Mouse (Mus musculus) hindbrain, postnatal 0 days (tissue): ENCODE results near the gene Kndc1. TPM values are rescaled to one million over a fixed set of nuclear protein-coding genes. Genes with fewer than 3 reads are reported as not detected.

ENCODE experiments used
- ATAC-seq: fragments of 200-750 bp; cut with Nextera tagmentation; 2 replicates; pipeline ENCODE4 v1.8.0; 2017; ENCODE audit warnings: mild to moderate bottlenecking, moderate TSS enrichment, moderate library complexity
- DNase-seq: peaks from one replicate; pipeline ENCODE4 v3.0.0-alpha.2; 2015; ENCODE audit warnings: low spot score
- H3K27ac ChIP-seq: fragments of 300-500 bp; sonication (generic); 2 replicates; pipeline ENCODE4 v1.5.1; 2014; ENCODE audit warnings: mild to moderate bottlenecking
- H3K27me3 ChIP-seq: fragments of 300-500 bp; sonication (generic); 2 replicates; pipeline ENCODE4 v1.6.1; 2014; ENCODE audit warnings: low read length, mixed read lengths; ENCODE audit not compliant: insufficient read depth
- H3K36me3 ChIP-seq: fragments of 300-500 bp; sonication (generic); 2 replicates; pipeline ENCODE4 v1.6.1; 2014; ENCODE audit warnings: low read length, mixed read lengths; ENCODE audit not compliant: insufficient read depth
- H3K4me1 ChIP-seq: fragments of 300-500 bp; sonication (generic); 2 replicates; pipeline ENCODE4 v1.6.1; 2014; ENCODE audit warnings: antibody characterized with exemption, low read length, mixed read lengths; ENCODE audit not compliant: insufficient read depth
- H3K4me2 ChIP-seq: fragments of 300-500 bp; sonication (generic); 2 replicates; pipeline ENCODE4 v1.6.1; 2014; ENCODE audit warnings: low read depth, mild to moderate bottlenecking, low read length, moderate library complexity, mixed read lengths
- H3K4me3 ChIP-seq: fragments of 300-500 bp; sonication (generic); 2 replicates; pipeline ENCODE4 v1.5.1; 2014; ENCODE audit warnings: low read length
- H3K9ac ChIP-seq: fragments of 300-500 bp; sonication (generic); replicated peaks from 2 replicates; pipeline ENCODE4 v1.6.1; 2014; ENCODE audit warnings: mild to moderate bottlenecking, low read length, moderate library complexity, mixed read lengths
- H3K9me3 ChIP-seq: fragments of 300-500 bp; sonication (generic); 2 replicates; pipeline ENCODE4 v1.6.1; 2016; ENCODE audit warnings: low read length, mixed read lengths
- CTCF ChIP-seq: IDR thresholded peaks from 2 replicates; pipeline ENCODE4 v1.5.1; 2016; ENCODE audit warnings: antibody characterized with exemption, control low read depth, low read depth
- WGBS: fragments of 180-500 bp; shearing (Covaris S2); extraction: QIAGEN DNeasy Blood & Tissue Kit; methylation state at CpG from one replicate; pipeline ENCODE4 v1.1.7; 2014; 5-methylcytosine and 5-hydroxymethylcytosine counted together
- polyA plus RNA-seq: library from polyadenylated mRNA; unstranded; fragments of >200 nt; fragmentation: Nextera tagmentation; extraction: Ambion mirVana; gene quantifications from 2 replicates; pipeline ENCODE4 v1.2.1, GENCODE M21; 2015
- total RNA-seq: library from RNA; depleted of rRNA; stranded (reverse); fragments of >200 nt; gene quantifications from 2 replicates; pipeline ENCODE4 v1.2.3, GENCODE M21; 2014

Kndc1 gene
- total and polyA plus RNA-seq, 2 experiments from 2014 or later = 12.8 to 53.6 TPM

GRCm38 (mm10) chr7:139861411-139861810, 33.1 kb upstream of the Kndc1 start:
- no peak for ATAC-seq
- Histone ChIP-seq H3K27ac (no peak overlapping the region), H3K27me3 (no peaks in the 10 kb centered on the region), H3K36me3 (no peaks in the 10 kb centered on the region; the same call in 1 of the 2 replicates), H3K4me3 (no peak overlapping the region), H3K4me2 (no peak overlapping the region), H3K9ac (no peak overlapping the region), H3K9me3 (no peaks in the 10 kb centered on the region), H3K4me1 (no peaks in the 10 kb centered on the region)
- DNase-seq = peak; percentile 80
- WGBS = 21% methylated on average over 3 of the region's 3 CpGs
- peak; percentile 90 for TF ChIP-seq CTCF

GRCm38 (mm10) chr7:139863076-139863475, 31.4 kb upstream of the Kndc1 start:
- no peak for TF ChIP-seq CTCF
- Histone ChIP-seq H3K4me1 (no peaks in the 10 kb centered on the region), H3K36me3 (no peaks in the 10 kb centered on the region; the same call in 1 of the 2 replicates), H3K27me3 (no peaks in the 10 kb centered on the region), H3K27ac (no peak overlapping the region), H3K9me3 (no peaks in the 10 kb centered on the region), H3K4me3 (no peak overlapping the region), H3K4me2 (no peak overlapping the region), H3K9ac (no peak overlapping the region)
- no peak for ATAC-seq
- no peak for DNase-seq
- 78% methylated on average over 2 of the region's 2 CpGs for WGBS

- Histone ChIP-seq H3K9me3 (no peaks in the 10 kb centered on the region), H3K36me3 (no peaks in the 10 kb centered on the region; the same call in 1 of the 2 replicates), H3K4me1 (no peaks in the 10 kb centered on the region), H3K4me2 (no peak overlapping the region), H3K27me3 (no peaks in the 10 kb centered on the region), H3K27ac (no peak overlapping the region), H3K4me3 (no peak overlapping the region), H3K9ac (no peak overlapping the region)
- TF ChIP-seq CTCF = peak; percentile 82
- ATAC-seq (peak; percentile 63; the same call in 1 of the 2 replicates), DNase-seq (peak; percentile 53)
- WGBS = 50% methylated on average over 2 of the region's 2 CpGs
These were observed 30.2 kb upstream of the Kndc1 start for GRCm38 (mm10) chr7:139864253-139864652.

- no peak overlapping the region for H3K27ac ChIP-seq
- H3K4me1 ChIP-seq = no peaks in the 10 kb centered on the region
- no peak for ATAC-seq
- no peak overlapping the region for H3K4me3 ChIP-seq
- H3K27me3 ChIP-seq = no peaks in the 10 kb centered on the region
- no peak overlapping the region for H3K4me2 ChIP-seq
- no peak for DNase-seq
- H3K9ac ChIP-seq = no peak overlapping the region
- 83% methylated on average over 1 of the region's 1 CpGs for WGBS
- no peaks in the 10 kb centered on the region for H3K9me3 ChIP-seq
- no peak for TF ChIP-seq CTCF
- no peaks in the 10 kb centered on the region for H3K36me3 ChIP-seq
These were observed 29.6 kb upstream of the Kndc1 start for GRCm38 (mm10) chr7:139864871-139865270.

- H3K9me3 ChIP-seq = no peaks in the 10 kb centered on the region
- DNase-seq (peak; percentile 44), ATAC-seq (peak; percentile 77; the same call in 1 of the 2 replicates)
- no peak for TF ChIP-seq CTCF
- no peak overlapping the region for H3K4me3 ChIP-seq
- peaks cover under 1% of the 10 kb centered on the region; the same call in 1 of the 2 replicates for H3K36me3 ChIP-seq
- no peaks in the 10 kb centered on the region for H3K4me1 ChIP-seq
- WGBS = 52% methylated on average over 5 of the region's 5 CpGs
- H3K27ac ChIP-seq = no peak overlapping the region
- no peaks in the 10 kb centered on the region for H3K27me3 ChIP-seq
- no peak overlapping the region for H3K9ac ChIP-seq
- no peak overlapping the region for H3K4me2 ChIP-seq
These were observed 23.5 kb upstream of the Kndc1 start for GRCm38 (mm10) chr7:139871014-139871413.

- no peak overlapping the region for H3K4me3 ChIP-seq
- no peaks in the 10 kb centered on the region for H3K9me3 ChIP-seq
- TF ChIP-seq CTCF = peak; percentile 91
- no peaks in the 10 kb centered on the region for H3K4me1 ChIP-seq
- H3K9ac ChIP-seq = no peak overlapping the region
- WGBS = 59% methylated on average over 10 of the region's 10 CpGs
- H3K27me3 ChIP-seq = no peaks in the 10 kb centered on the region
- ATAC-seq (peak; percentile 82), DNase-seq (peak; percentile 82)
- H3K4me2 ChIP-seq = no peak overlapping the region
- H3K27ac ChIP-seq = no peak overlapping the region
- H3K36me3 ChIP-seq = peaks cover 6% of the 10 kb centered on the region; the same call in 1 of the 2 replicates
These were observed 17.2 kb upstream of the Kndc1 start for GRCm38 (mm10) chr7:139877167-139877792.

- no peaks in the 10 kb centered on the region for H3K27me3 ChIP-seq
- H3K9me3 ChIP-seq = no peaks in the 10 kb centered on the region
- WGBS = 69% methylated on average over 5 of the region's 5 CpGs
- no peak for DNase-seq
- H3K9ac ChIP-seq = no peak overlapping the region
- no peak overlapping the region for H3K4me3 ChIP-seq
- peaks cover 6% of the 10 kb centered on the region; the same call in 1 of the 2 replicates for H3K36me3 ChIP-seq
- no peak overlapping the region for H3K27ac ChIP-seq
- no peak overlapping the region for H3K4me2 ChIP-seq
- TF ChIP-seq CTCF = no peak
- ATAC-seq = no peak
- H3K4me1 ChIP-seq = no peaks in the 10 kb centered on the region
These were observed 16.4 kb upstream of the Kndc1 start for GRCm38 (mm10) chr7:139878122-139878521.
